Mouse (Mus musculus): ENCODE results near the gene Mrpl30. TPM values are rescaled to one million over a fixed set of nuclear protein-coding genes. Genes with fewer than 3 reads are reported as not detected.
A peak's percentile ranks its signal among the peaks of the same experiment; 100 is the strongest.

Gene Mrpl30
- total and polyA plus RNA-seq, 3 experiments, result 107 to 242 (median 141) TPM

- Histone ChIP-seq H3K4me2 (ENCODE audit: insufficient read depth, low read depth, poor library complexity, severe bottlenecking) (peak overlapping the region; percentile 81), H3K27ac (ENCODE audit: insufficient read depth, low read depth) (no peak overlapping the region), H3K9me3 (replicated peaks; ENCODE audit: low read length) (peaks cover 2% of the 10 kb centered on the region), H3K36me3 (replicated peaks in 1 of 2; ENCODE audit: control insufficient read depth in 1 of 2, insufficient read depth in 1 of 2, low read length in 1 of 2) (no peaks in the 10 kb centered on the region), H3K9ac (ENCODE audit: insufficient read depth, low read depth) (peak overlapping the region; percentile 50), H3K27me3 (replicated peaks) (peaks cover 40% of the 10 kb centered on the region), H3K4me1 (ENCODE audit: control insufficient read depth in 1 of 2, insufficient read depth in 2 of 2) (peaks cover 5 to 16% of the 10 kb centered on the region in 2 experiments; a peak in 2 of 4 replicates), H3K4me3 (replicated peaks in 1 of 3; ENCODE audit: low read depth in 2 of 3, low read length in 2 of 3, poor library complexity in 1 of 3) (peak overlapping the region; percentile 70 to 94 (median 78)), H3K79me2 (replicated peaks; ENCODE audit: control insufficient read depth, extremely low read depth, insufficient read depth, poor library complexity, severe bottlenecking) (no peaks in the 10 kb centered on the region)
- in situ Hi-C loops (cut with MboI; ENCODE audit: low pct_ligation_motif_present, low pct_unique_long_range_greater_than_20kb, low sequenced_read_pairs), result no loop called here
- dilution Hi-C loops (cut with MboI; ENCODE audit: extremely low pct_ligation_motif_present, extremely low pct_unique_long_range_greater_than_20kb, low sequenced_read_pairs), result no loop called here
- no peak for TF ChIP-seq UBTF (IDR thresholded peaks at IDR 0.05; ENCODE audit: low read depth, low read length)
- TF ChIP-seq USF2 (conservative IDR thresholded peaks at IDR 0.05; ENCODE audit: low read depth, low read length), result no peak
- no peak for TF ChIP-seq RCOR1 (conservative IDR thresholded peaks at IDR 0.05; ENCODE audit: low read depth, low read length)
- no peak; the same call in 1 of the 2 replicates for TF ChIP-seq TBP (conservative IDR thresholded peaks at IDR 0.05; ENCODE audit: low read depth, low read length)
- no peak for TF ChIP-seq ZNF384 (IDR thresholded peaks at IDR 0.05; ENCODE audit: low read depth, low read length)
- TF ChIP-seq MAX (IDR thresholded peaks at IDR 0.05; ENCODE audit: low read length), result 0 out of 2 replicates have a peak, but pooled peaks have one; percentile 22
- no peak for TF ChIP-seq SMC3 (IDR thresholded peaks at IDR 0.05; ENCODE audit: low read depth, low read length)
- no peak for TF ChIP-seq ETS1 (conservative IDR thresholded peaks at IDR 0.05; ENCODE audit: low read depth, low read length)
- TF ChIP-seq MAZ (IDR thresholded peaks at IDR 0.05; ENCODE audit: low read depth, low read length), result 0 out of 2 replicates have a peak, but pooled peaks have one; percentile 62
- TF ChIP-seq JUN (IDR thresholded peaks at IDR 0.05; ENCODE audit: insufficient read depth, low read depth, low read length), result no peak
- TF ChIP-seq GABPA (IDR thresholded peaks at IDR 0.05; ENCODE audit: insufficient replicate concordance, low read depth, low read length), result no peak
- TF ChIP-seq ELF1 (IDR thresholded peaks at IDR 0.05; ENCODE audit: low read depth, low read length), result no peak
- TF ChIP-seq RAD21 (IDR thresholded peaks at IDR 0.05; ENCODE audit: low read depth, low read length), result no peak
- TF ChIP-seq POLR2A (IDR thresholded peaks at IDR 0.05; ENCODE audit: low read depth, low read length), result no peak; the same call in 1 of the 2 replicates
- TF ChIP-seq MAFK (IDR thresholded peaks at IDR 0.05; ENCODE audit: insufficient replicate concordance, low read length), result no peak
- TF ChIP-seq JUND (conservative IDR thresholded peaks at IDR 0.05; ENCODE audit: low read depth, low read length), result no peak
- no peak for TF ChIP-seq ZC3H11A (IDR thresholded peaks at IDR 0.05; ENCODE audit: low read depth, low read length)
- TF ChIP-seq POLR2AphosphoS2 (IDR thresholded peaks at IDR 0.05; ENCODE audit: low read depth, low read length), result no peak
- no peak for TF ChIP-seq PAX5 (IDR thresholded peaks at IDR 0.05; ENCODE audit: low read length)
- 0 out of 2 replicates have a peak, but pooled peaks have one; percentile 13 for TF ChIP-seq EP300 (IDR thresholded peaks at IDR 0.05; ENCODE audit: low read length)
- TF ChIP-seq TCF12 (IDR thresholded peaks at IDR 0.05; ENCODE audit: low read depth, low read length), result 0 out of 2 replicates have a peak, but pooled peaks have one; percentile 7
- no peak for TF ChIP-seq MXI1 (IDR thresholded peaks at IDR 0.05; ENCODE audit: low read depth, low read length)
- TF ChIP-seq E2F4 (IDR thresholded peaks at IDR 0.05; ENCODE audit: insufficient replicate concordance, low read depth, low read length), result no peak
- TF ChIP-seq NELFE (IDR thresholded peaks at IDR 0.05; ENCODE audit: low read depth, low read length), result no peak
- TF ChIP-seq BHLHE40 (IDR thresholded peaks at IDR 0.05; ENCODE audit: low read depth, low read length), result no peak
- TF ChIP-seq USF1 (IDR thresholded peaks at IDR 0.05; ENCODE audit: low read depth, low read length), result no peak
- TF ChIP-seq ZMIZ1 (IDR thresholded peaks at IDR 0.05; ENCODE audit: low read depth, low read length), result no peak
- no peak for TF ChIP-seq MEF2A (IDR thresholded peaks at IDR 0.05; ENCODE audit: borderline replicate concordance, low read depth, low read length)
- TF ChIP-seq MYC (IDR thresholded peaks at IDR 0.05; ENCODE audit: low read depth, low read length), result 0 out of 2 replicates have a peak, but pooled peaks have one; percentile 30
- no peak for TF ChIP-seq KAT2A (IDR thresholded peaks at IDR 0.05; ENCODE audit: insufficient replicate concordance, low read length)
- TF ChIP-seq SIN3A (IDR thresholded peaks at IDR 0.05; ENCODE audit: low read length), result peak; percentile 78
- TF ChIP-seq CHD2 (IDR thresholded peaks at IDR 0.05; ENCODE audit: low read length), result peak; percentile 31; the same call in 1 of the 2 replicates
- TF ChIP-seq HCFC1 (IDR thresholded peaks at IDR 0.05; ENCODE audit: low read depth, low read length), result no peak
- no peak for TF ChIP-seq CHD1 (IDR thresholded peaks at IDR 0.05; ENCODE audit: low read depth, low read length)
- TF ChIP-seq CTCF (conservative IDR thresholded peaks at IDR 0.05 in 1 of 2, IDR thresholded peaks at IDR 0.05 in 1 of 2; ENCODE audit: low read depth in 2 of 2, low read length in 2 of 2), result no peak
- no peak for TF ChIP-seq NRF1 (IDR thresholded peaks at IDR 0.05; ENCODE audit: low read depth, low read length)
- TF ChIP-seq ZKSCAN1 (IDR thresholded peaks at IDR 0.05; ENCODE audit: borderline replicate concordance, low read depth, low read length), result no peak
- DNase-seq (ENCODE audit: extremely low read depth), result peak; percentile 29
These were observed 24.7 kb upstream of the Mrpl30 start for GRCm38 (mm10) chr1:37865401-37866215.
